Mouse (Mus musculus): Measurements from ENCODE around the gene Cwf19l1. TPM values are rescaled to one million over a fixed set of nuclear protein-coding genes. Genes with fewer than 3 reads are reported as not detected.

The Cwf19l1 gene
- total RNA-seq (2014; fragmentation: Nextera tagmentation) (27.7 and 44.9 TPM in 2 replicates), total RNA-seq (2017) (19.3 and 26.3 TPM in 2 replicates)

- peak; percentile 96 for ATAC-seq (replicated peaks; ENCODE audit: poor library complexity, severe bottlenecking)
Measured at GRCm38 (mm10) chr19:44135072-44135959, at the start of gene Cwf19l1. Gene Cwf19l1 (minus strand): TSS chr19:44135876.

GRCm38 (mm10) chr19:44183968-44184367, 48.3 kb upstream of the Cwf19l1 start:
- no peak for ATAC-seq (replicated peaks; ENCODE audit: poor library complexity, severe bottlenecking)

- peak; percentile 65; the same call in 1 of the 2 replicates for ATAC-seq (replicated peaks; ENCODE audit: poor library complexity, severe bottlenecking)
Measured at GRCm38 (mm10) chr19:44180502-44180901, 44.8 kb upstream of the Cwf19l1 start.

- no peak for ATAC-seq (replicated peaks; ENCODE audit: poor library complexity, severe bottlenecking)
Measured at GRCm38 (mm10) chr19:44176741-44177140, 41.1 kb upstream of the Cwf19l1 start.

- ATAC-seq (replicated peaks; ENCODE audit: poor library complexity, severe bottlenecking), result no peak
Measured at GRCm38 (mm10) chr19:44174835-44175234, 39.2 kb upstream of the Cwf19l1 start.

GRCm38 (mm10) chr19:44161515-44161914, 25.8 kb upstream of the Cwf19l1 start:
- ATAC-seq (replicated peaks; ENCODE audit: poor library complexity, severe bottlenecking), result peak; percentile 42

- ATAC-seq (replicated peaks; ENCODE audit: poor library complexity, severe bottlenecking), result no peak
Measured at GRCm38 (mm10) chr19:44159386-44159785, 23.7 kb upstream of the Cwf19l1 start.

- ATAC-seq (replicated peaks; ENCODE audit: poor library complexity, severe bottlenecking), result no peak
Measured at GRCm38 (mm10) chr19:44157005-44157404, 21.3 kb upstream of the Cwf19l1 start.

GRCm38 (mm10) chr19:44153781-44154180, 18.1 kb upstream of the Cwf19l1 start:
- ATAC-seq (replicated peaks; ENCODE audit: poor library complexity, severe bottlenecking), result no peak

GRCm38 (mm10) chr19:44148991-44149390, 13.3 kb upstream of the Cwf19l1 start:
- no peak for ATAC-seq (replicated peaks; ENCODE audit: poor library complexity, severe bottlenecking)

GRCm38 (mm10) chr19:44148345-44148744, 12.7 kb upstream of the Cwf19l1 start:
- ATAC-seq (replicated peaks; ENCODE audit: poor library complexity, severe bottlenecking), result no peak

GRCm38 (mm10) chr19:44146951-44147350, 11.3 kb upstream of the Cwf19l1 start:
- no peak for ATAC-seq (replicated peaks; ENCODE audit: poor library complexity, severe bottlenecking)

- ATAC-seq (replicated peaks; ENCODE audit: poor library complexity, severe bottlenecking), result no peak
Measured at GRCm38 (mm10) chr19:44146568-44146879, 10.8 kb upstream of the Cwf19l1 start.

- ATAC-seq (replicated peaks; ENCODE audit: poor library complexity, severe bottlenecking), result peak; percentile 71
Measured at GRCm38 (mm10) chr19:44145702-44146567, 10.3 kb upstream of the Cwf19l1 start, which contains the start of gene Bloc1s2. Gene Bloc1s2 (minus strand): TSS chr19:44146446.

- ATAC-seq (replicated peaks; ENCODE audit: poor library complexity, severe bottlenecking), result peak; percentile 86
Measured at GRCm38 (mm10) chr19:44144366-44144765, 8.7 kb upstream of the Cwf19l1 start.

GRCm38 (mm10) chr19:44135960-44136485, 347 bp upstream of the Cwf19l1 start:
- no peak for ATAC-seq (replicated peaks; ENCODE audit: poor library complexity, severe bottlenecking)

- ATAC-seq (replicated peaks; ENCODE audit: poor library complexity, severe bottlenecking), result no peak
Measured at GRCm38 (mm10) chr19:44132917-44133316, 2.8 kb downstream of the Cwf19l1 start.

- no peak for ATAC-seq (replicated peaks; ENCODE audit: poor library complexity, severe bottlenecking)
Measured at GRCm38 (mm10) chr19:44128560-44128959, 7.1 kb downstream of the Cwf19l1 start.

GRCm38 (mm10) chr19:44127729-44128497, 7.8 kb downstream of the Cwf19l1 start:
- no peak for ATAC-seq (replicated peaks; ENCODE audit: poor library complexity, severe bottlenecking)

GRCm38 (mm10) chr19:44121137-44121536, 14.5 kb downstream of the Cwf19l1 start:
- ATAC-seq (replicated peaks; ENCODE audit: poor library complexity, severe bottlenecking), result no peak
